Mouse (Mus musculus): ENCODE data around the gene Fbxo30. TPM values are rescaled to one million over a fixed set of nuclear protein-coding genes. Genes with fewer than 3 reads are reported as not detected.
A peak's percentile ranks its signal among the peaks of the same experiment; 100 is the strongest.
"Not testable (repeated sequence)": the region's sequence is repeated elsewhere in the genome, so short reads cannot be mapped to it uniquely, and the experiment has no call there.

Fbxo30 gene
- 1 to 10 TPM; 1.2 to 1.6 TPM for polyA plus RNA-seq (2017; shearing (Covaris generic))

GRCm38 (mm10) chr10:11280578-11281463, at the start of gene Fbxo30:
TSS of gene Fbxo30 (plus strand) at chr10:11281330.
- peak; percentile 84 for ATAC-seq

- no peak for ATAC-seq
These were observed 47.9 kb upstream of the Fbxo30 start for GRCm38 (mm10) chr10:11233208-11233607.

GRCm38 (mm10) chr10:11242988-11243387, 38.1 kb upstream of the Fbxo30 start:
- not testable (repeated sequence) for ATAC-seq

GRCm38 (mm10) chr10:11248210-11248609, 32.9 kb upstream of the Fbxo30 start:
- no peak for ATAC-seq

- ATAC-seq = no peak
These were observed 30.7 kb upstream of the Fbxo30 start for GRCm38 (mm10) chr10:11250247-11250997.

- not testable (repeated sequence) for ATAC-seq
These were observed 27.5 kb upstream of the Fbxo30 start for GRCm38 (mm10) chr10:11253581-11253980.

GRCm38 (mm10) chr10:11260119-11260518, 21.0 kb upstream of the Fbxo30 start:
- no peak for ATAC-seq

GRCm38 (mm10) chr10:11262292-11262691, 18.8 kb upstream of the Fbxo30 start:
- not testable (repeated sequence) for ATAC-seq

GRCm38 (mm10) chr10:11263795-11264194, 17.3 kb upstream of the Fbxo30 start:
- ATAC-seq = not testable (repeated sequence)

GRCm38 (mm10) chr10:11269165-11269564, 12.0 kb upstream of the Fbxo30 start:
- no peak for ATAC-seq

- no peak for ATAC-seq
These were observed 6.7 kb upstream of the Fbxo30 start for GRCm38 (mm10) chr10:11274431-11274830.

GRCm38 (mm10) chr10:11280235-11280577, 924 bp upstream of the Fbxo30 start:
- ATAC-seq = no peak

GRCm38 (mm10) chr10:11281498-11282305, 572 bp downstream of the Fbxo30 start:
- no peak for ATAC-seq

- no peak for ATAC-seq
These were observed 1.1 kb downstream of the Fbxo30 start for GRCm38 (mm10) chr10:11282306-11282631.

GRCm38 (mm10) chr10:11298418-11298817, 17.3 kb downstream of the Fbxo30 start:
- ATAC-seq = no peak

- ATAC-seq = no peak
These were observed 24.4 kb downstream of the Fbxo30 start for GRCm38 (mm10) chr10:11305365-11306053.

GRCm38 (mm10) chr10:11306054-11306367, 24.9 kb downstream of the Fbxo30 start:
- ATAC-seq = no peak

GRCm38 (mm10) chr10:11309866-11310265, 28.7 kb downstream of the Fbxo30 start:
- no peak for ATAC-seq

GRCm38 (mm10) chr10:11310481-11310880, 29.4 kb downstream of the Fbxo30 start:
- no peak for ATAC-seq

- not testable (repeated sequence) for ATAC-seq
These were observed 36.8 kb downstream of the Fbxo30 start for GRCm38 (mm10) chr10:11317856-11318454.

- ATAC-seq = no peak
These were observed 38.4 kb downstream of the Fbxo30 start for GRCm38 (mm10) chr10:11319446-11319970.

GRCm38 (mm10) chr10:11322316-11322715, 41.2 kb downstream of the Fbxo30 start:
- ATAC-seq = no peak

All from CD4-positive, CD25-positive, alpha-beta regulatory T cell, adult 4 months (primary cell).